Mouse (Mus musculus) left cerebral cortex, adult 18-20 months (tissue): ENCODE data around the gene Mfng. TPM values are rescaled to one million over a fixed set of nuclear protein-coding genes. Genes with fewer than 3 reads are reported as not detected.

Experiments
- DNase-seq, 2 experiments: peaks; one replicate each; pipeline ENCODE4 v3.0.0; 2021 to 2022; ENCODE audit warnings: low spot score in 2 of 2, mixed read lengths in 1 of 2
- total RNA-seq, 2 experiments: library from RNA; stranded (reverse); gene quantifications; 2 replicates each; pipeline ENCODE4 v1.2.3; 2021

The Mfng gene
- total RNA-seq, 2 experiments from 2014 or later: 3.8 to 4.2 TPM

GRCm38 (mm10) chr15:78758132-78758531 lies 15.1 kb downstream of the Mfng start:
- DNase-seq: no peak

GRCm38 (mm10) chr15:78755966-78756725 lies 17.1 kb downstream of the Mfng start:
- no peak for DNase-seq

- no peak for DNase-seq
Measured at GRCm38 (mm10) chr15:78755226-78755625, 18.0 kb downstream of the Mfng start.

DNA sequence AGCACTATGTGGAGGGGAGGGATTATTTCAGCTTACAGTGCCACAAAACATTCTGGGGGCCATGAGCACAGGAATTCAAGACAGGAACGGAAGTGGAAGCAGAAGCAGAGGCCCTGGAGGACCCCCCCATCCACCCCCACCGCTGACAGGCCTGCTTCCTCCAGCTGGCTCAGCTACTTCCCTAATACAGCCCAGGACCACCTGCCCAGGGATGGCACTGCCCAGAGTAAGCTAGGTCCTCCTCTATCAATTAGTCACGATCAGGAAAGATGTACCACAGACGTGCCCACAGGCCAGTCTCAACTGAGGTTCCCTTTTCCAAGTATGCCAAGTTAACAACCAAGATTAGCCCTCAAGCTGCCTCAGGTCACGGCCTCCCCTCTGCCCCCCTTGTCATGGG lies 19.1 kb downstream of the Mfng start:
- DNase-seq: no peak

GRCm38 (mm10) chr15:78752991-78753390 lies 20.3 kb downstream of the Mfng start:
- DNase-seq: no peak

GRCm38 (mm10) chr15:78750608-78751350 lies 22.5 kb downstream of the Mfng start:
- no peak for DNase-seq

DNA sequence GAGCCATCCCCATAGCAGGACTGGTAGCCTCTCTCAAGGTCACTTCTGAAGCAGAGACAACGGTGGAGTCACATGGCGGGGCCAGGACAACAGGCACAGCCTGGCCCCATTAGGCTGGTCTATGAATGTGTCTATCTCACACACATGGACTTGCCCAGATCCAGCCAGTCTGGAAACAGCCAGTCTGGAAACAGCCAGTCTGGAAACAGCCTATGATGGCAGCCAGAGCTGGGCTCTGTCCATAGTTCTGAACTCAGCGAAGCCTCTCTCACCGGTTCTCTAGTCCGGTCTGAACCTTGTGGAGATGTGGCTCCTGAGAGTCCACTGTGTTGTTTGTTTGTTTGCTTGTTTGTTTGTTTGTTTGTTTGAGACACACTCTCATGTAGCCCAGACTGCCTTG lies 23.4 kb downstream of the Mfng start:
- DNase-seq: no peak

DNA sequence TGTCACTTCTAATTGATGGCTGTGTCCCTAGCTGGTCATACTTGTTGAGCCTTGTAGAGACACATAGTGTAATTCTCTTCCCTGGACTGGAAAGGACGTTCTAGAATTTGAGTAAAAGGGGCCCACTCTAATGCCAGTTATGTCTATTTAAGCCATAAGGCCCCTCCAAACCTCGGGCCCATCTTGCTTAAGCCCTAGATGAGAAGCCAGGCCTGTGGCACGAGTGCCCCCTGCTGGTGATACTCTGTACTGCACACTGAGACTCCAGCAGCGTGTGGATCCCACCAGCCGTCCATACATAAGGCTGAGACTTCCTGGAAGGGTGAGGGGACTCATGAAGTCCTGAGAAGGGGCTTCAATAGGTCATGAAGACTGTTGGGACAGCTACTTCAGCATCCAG lies 29.1 kb downstream of the Mfng start:
- DNase-seq: peak; percentile 74 to 86

- DNase-seq: no peak
Measured at GRCm38 (mm10) chr15:78742831-78743230, 30.4 kb downstream of the Mfng start.

GRCm38 (mm10) chr15:78740662-78741061 lies 32.6 kb downstream of the Mfng start:
- no peak for DNase-seq

GRCm38 (mm10) chr15:78737146-78737545 lies 36.1 kb downstream of the Mfng start:
- no peak for DNase-seq

GRCm38 (mm10) chr15:78736681-78737100 lies 36.6 kb downstream of the Mfng start:
- no peak for DNase-seq

DNA sequence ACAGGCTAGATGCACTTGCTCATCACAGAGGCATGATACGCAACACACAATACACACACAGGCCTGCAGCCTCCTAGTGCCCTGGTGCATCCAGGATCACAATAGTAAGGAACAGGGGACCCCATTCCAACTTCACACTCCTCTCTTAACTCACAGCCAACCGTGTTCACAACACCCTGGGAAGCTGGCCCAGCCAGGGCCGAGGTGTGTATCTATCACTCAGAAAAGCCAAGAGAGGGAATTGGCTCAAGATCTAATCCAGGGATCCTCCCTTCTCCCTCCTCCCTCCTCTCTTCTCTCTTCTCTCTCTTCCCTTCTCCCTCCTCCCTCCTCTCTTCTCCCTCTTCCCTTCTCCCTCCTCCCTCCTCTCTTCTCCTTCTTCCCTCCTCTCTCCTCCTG lies 37.1 kb downstream of the Mfng start:
- no peak for DNase-seq

GRCm38 (mm10) chr15:78735431-78736180 lies 37.7 kb downstream of the Mfng start:
- no peak for DNase-seq

- DNase-seq: no peak
Measured at GRCm38 (mm10) chr15:78731830-78732229, 41.4 kb downstream of the Mfng start.

DNA sequence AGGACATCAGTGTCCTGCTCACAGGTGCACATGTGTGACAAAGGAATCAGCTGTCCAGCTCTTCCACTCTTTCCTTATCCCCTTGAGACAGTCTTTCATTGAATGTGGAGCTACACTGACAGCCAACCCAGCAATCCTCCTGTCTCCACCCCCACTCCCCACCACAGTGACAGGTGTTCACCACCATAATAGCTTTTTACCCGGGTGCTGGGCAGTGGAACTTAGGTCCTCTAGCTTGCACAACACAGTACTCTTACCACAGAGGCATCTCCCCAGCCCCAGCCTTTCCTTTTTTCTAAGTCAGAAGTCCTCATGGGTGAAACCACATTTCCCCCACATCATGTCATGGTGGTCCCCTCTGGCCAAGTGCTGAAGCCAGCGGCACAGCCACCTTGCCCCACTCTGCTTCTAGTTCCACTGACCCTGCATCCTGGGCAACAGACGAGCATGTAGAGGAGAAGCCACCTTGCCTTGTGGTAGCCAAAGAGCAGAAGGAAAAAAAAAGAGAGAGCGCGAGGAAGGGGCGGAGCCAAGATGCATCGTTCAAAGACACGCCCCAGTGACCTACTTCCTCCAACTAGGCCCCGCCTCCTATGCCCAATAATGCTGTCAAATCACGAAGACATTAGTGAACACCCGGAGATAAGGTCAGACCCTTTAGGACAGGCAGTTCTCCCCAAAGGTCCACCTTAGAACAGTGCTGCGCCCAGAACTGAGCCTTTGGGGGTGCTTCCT lies 42.8 kb downstream of the Mfng start:
- DNase-seq: no peak

DNA sequence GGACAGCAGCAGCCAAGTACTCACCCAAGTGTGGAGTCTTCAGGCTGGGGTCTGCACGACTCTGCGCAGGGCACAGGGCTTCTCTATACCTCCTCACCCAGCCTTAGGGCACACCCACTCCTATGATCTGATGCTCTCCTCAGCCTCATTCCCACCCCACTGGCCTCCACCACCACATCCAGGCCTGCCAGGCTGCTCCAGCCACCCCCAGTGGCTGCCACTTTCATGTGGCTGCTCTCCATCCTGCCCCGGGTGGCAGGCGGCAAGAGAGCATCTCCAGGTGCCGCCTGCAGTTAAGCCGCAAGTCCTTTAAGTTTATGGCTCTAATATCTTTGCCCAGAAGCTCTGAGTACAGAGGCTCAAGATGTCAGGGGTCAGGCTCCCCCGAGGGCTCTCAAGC lies 46.6 kb downstream of the Mfng start:
- DNase-seq: no peak

- no peak for DNase-seq
Measured at GRCm38 (mm10) chr15:78720532-78720931, 52.7 kb downstream of the Mfng start.

DNA sequence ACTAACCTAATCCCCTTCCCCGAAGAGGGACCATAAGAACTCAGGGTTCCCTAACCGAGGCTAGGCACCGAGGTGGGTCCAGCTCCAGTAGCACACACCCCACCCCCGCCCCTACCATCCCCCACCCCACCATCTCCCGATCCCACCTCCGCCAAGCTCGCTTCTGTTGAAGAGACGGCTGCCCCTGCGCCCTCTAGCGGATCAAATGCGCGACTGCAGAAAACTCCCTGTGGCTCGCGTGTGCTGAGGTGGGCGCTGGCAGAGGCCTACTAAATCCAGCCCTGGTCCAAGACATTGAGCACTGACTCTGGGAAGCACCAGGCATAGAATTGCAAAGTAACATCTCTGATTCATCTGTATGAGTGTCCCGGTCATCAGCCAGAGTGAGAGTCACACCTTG lies 53.2 kb downstream of the Mfng start:
- DNase-seq: peak; percentile 76 to 86

DNA sequence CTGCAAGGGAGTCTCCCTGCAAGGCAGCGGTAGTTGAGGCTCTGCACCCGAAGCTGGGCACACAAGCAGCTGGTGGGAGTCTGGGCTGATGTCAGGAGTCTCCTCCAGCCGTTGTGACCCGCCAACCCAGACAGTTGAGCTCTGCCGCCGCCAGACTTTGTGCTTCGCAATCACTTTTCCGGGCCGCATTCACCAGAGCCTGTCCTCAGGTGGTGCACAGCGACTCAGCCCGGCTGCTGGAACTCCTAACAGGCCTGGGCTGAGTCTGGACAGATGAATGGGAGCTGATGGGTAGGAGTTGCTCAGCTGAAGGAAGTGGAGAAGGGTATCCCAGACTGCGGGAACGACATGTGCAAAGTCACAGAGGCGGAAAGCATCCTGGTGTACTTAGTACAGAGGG lies 53.9 kb downstream of the Mfng start:
- no peak for DNase-seq
